Mouse (Mus musculus) fat pad, adult 2 months (tissue): ENCODE measurements around the gene AC124108.1.
A peak's percentile ranks its signal among the peaks of the same experiment; 100 is the strongest.
"Not testable (repeated sequence)": the region's sequence is repeated elsewhere in the genome, so short reads cannot be mapped to it uniquely, and the experiment has no call there.

Experiments
- DNase-seq: peaks from one replicate; pipeline ENCODE4 v3.0.0-alpha.2; 2011; ENCODE audit warnings: low read depth, low spot score; ENCODE audit errors: extremely low read depth

AC124108.1 gene

DNA sequence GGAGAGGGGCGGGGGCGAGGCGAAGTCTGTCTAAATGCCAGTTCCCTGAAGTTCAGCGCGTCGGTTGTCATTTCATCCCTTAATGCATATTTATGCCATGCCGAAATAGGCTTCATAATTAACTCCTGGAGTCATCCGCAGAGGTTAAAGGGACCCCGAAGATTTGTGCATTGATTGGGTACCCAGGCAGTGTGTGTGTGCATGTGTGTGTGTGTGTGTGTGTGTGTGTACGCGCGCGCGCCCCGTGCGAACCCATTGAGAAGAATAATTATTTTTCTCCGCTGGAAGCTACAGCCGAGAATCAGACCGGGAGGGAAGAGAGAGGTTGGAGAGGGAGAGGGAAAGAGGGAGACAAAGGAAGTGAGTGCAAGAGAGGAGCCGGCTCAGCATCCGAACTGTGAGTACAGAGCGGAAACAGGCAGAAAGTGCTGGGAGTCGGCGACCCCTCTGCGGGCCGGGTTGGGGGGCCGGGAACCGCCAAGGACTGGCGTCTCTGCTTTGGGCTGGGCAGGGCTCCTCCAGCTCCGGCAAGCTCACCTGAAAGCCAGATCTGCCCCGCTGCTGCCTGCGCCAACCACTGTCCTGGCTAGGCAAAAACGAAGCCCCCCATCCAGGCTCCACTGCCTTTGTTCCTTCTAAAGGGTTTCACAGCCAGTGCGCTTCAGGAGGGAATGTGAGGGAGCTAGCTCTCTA lies at the start of gene AC124108.1, which contains the start of gene Lemd1:
TSS of gene AC124108.1 (plus strand) at position 365 of the 693 bp plus-strand sequence.
TSS of gene Lemd1 (plus strand) at position 339 of the 693 bp plus-strand sequence.
- no peak for DNase-seq

DNA sequence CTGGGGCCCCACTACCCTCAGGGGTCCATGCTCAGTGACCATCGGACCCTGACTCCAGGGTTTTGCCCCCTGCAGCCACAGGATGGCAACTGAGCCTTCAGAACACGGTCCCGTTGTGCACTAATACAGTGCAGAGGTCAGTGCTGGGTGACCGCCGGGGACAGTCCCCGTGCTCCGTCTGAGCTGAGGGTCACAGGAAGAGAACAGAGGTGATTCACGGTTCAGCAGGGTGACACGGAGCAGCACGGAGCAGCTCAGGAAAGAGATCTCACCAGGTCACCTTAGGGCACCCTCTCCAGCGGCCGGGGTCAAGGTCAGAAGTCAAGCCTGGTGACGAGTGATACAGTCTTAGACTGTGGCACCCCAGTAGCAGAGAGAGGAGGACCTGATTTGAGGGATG lies 49.5 kb upstream of the AC124108.1 start:
- no peak for DNase-seq

DNA sequence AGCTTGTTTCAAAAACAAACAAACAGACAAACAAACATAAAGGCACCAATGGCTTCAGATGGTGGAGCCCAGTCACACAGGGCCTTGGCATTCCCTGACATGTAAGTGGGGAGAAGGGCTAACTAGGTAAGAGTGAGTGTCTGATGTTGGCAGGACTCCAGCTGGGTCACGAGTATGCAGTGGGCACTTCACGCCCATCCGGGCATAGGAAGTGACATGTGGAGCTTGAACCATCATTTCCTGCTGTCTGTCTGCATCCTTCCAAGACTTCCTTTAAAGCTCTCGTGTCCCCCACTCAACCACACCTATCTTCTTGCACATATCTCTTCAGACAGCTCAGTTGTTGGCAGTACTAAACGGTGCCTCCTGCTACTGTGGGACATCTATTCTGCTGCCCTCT lies 48.2 kb upstream of the AC124108.1 start:
- DNase-seq, result no peak

DNA sequence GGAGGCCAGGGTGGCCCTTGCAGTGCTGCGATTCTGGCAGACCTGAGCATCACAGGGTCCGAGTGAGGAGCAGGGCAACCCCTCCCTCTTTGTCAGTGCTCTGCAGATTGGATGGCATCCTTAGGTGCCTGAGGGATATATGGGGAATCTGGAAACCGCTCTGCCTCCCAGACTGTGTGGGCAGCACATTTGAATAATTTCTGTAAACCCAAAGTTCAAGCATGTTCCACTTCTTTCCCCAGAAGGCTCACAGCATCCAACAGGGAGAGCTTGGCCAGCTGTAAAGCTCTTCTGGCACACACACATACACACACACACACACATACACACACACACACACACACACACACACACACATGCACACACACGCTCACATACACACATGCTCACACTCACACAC lies 47.5 kb upstream of the AC124108.1 start:
- no peak for DNase-seq

DNA sequence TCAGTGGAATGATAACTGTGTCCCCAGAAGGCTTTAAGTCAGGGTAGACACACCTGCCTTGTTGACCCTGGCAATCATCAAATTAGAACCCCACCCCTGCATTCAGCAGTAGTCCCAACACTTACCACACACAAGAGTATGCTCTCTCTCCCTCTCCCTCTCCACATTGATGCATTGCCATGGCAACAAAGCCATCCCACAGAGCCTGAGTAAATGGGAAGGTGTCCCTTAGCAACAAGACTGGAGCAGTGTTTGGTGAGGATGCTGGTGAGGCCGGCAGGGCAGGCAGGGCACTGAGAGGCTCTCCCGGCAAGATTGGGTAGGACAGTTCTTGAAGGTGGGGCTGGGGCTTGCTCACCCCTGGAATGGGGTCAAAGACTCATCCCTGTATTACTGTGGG lies 47.0 kb upstream of the AC124108.1 start:
- DNase-seq, result no peak

DNA sequence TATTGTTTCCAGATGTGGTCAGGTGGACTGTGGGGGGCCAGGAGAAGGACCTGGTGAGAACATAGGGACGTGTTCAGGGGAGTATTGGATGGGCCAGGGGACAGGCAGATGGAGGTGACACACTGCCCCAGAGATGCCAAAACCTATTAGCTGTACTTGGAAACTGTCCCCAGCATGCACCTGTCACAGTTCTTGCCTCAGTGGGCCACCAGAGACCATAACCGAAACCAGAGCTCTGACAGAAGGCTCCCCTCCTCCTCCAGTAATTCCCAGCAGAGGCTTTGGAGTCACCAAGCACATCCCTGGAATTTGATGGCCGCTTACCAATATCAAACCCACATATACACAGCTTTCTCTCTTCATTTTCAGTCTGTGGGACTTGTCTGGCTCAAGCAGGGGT lies 46.4 kb upstream of the AC124108.1 start:
- no peak for DNase-seq

DNA sequence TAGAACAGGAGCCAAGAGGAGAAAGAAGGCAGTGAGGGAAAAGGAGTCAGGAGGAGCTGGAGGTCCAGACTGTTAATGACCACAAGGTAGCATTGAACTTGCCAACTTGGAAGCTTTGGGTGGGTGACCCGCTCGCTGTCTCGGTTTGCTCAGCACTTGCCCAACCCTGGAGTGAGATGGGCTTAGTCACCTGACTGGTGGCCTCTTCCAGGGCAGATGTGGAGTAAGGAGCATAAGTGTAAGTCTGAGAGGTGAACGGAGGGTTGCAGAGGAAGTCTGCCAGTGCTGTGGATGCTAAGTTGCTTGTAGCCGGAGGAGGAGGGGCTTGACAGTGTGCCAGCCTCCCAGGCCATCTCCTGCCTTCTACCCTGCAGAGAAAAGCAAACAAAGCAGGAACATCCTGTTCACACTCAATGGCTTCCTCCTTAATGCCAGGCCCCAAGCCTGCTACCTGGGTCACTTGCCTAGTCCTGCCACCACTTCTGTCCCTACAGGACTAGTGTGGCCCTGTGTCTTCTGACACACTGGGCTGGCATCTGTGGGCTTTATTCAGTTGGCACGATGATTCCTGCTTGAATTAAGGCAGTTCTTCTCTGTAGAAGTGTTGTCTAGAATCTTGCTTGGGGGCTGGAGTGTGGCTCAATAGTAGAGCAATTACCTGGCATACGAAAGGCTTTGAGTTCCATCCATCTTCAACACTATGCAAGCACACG lies 45.1 kb upstream of the AC124108.1 start:
- peak; percentile 98 for DNase-seq

DNA sequence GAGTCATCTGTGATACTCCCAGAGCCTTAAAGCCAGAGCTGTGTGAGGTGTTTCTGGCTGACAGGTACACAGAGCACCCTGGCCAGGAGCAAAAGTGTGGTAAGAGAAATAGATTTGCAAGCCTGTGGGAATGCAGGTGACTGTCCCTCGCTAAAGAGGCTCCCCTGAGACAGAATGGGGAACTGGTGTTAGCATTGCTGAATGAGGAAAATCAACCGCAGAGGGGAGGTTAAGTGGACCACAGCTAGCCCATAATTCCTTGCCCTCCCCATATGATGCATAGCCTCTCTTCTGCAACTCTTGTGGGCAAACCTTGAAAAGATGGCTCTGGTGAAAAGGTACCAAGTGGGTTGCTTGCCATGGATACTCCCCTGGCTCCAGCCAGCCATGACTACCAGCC lies 41.8 kb upstream of the AC124108.1 start:
- DNase-seq, result no peak

DNA sequence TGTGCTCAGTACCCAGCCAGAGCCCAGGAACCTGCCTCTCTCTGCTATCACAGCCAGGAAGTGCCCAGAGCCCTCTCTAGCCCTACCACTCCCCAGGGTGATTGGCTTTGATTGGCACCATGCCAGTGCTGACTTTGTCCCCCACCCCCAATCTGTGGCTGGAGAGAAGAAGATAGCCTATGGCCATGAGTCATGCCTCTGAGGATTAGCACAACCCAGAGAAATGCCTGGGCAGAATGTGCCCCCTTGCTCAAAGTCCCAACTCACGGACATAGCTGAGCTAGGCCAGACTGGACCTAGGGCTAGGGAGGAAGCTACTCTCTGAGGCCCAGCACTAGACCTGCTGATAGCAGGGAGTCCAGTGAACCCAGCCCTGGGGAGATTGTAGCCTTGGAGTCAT lies 41.1 kb upstream of the AC124108.1 start:
- no peak for DNase-seq

DNA sequence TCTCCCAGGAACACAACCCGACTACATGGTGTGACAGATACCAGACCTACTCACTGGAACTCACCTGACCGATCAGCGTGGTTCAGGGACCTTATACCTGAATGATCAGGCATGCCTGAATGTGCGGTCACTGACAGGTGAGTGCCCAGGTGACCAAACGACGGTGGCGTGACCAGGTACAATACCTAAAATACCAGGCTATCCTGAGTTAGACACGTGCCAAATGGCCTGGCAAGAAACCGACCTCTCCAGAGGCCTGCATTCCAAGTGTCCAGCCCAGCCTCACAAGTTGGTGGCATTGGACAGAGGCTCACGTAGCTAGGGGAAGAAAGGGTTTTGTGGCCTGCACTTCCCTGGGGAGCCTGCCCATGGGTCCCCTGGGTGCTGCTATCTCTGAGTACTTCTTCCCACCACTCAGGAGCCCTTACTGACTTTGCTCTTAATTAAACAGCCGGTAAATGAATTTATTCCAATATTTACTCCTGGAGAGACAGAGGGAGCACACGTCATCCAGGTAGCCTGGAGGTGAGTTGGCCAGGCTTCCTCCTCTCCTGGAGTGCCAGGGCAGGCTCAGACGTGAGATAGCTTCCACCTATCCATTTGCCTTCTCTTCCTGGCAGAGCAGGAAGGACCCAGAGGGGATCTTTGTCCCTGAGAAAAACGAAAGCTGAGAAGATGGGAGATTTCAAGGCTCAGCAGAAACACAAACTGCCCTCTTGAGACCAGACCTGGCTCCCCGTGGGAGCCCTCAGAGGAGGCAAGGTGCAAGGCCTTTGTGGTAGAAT lies 40.2 kb upstream of the AC124108.1 start:
- DNase-seq, result peak; percentile 73

DNA sequence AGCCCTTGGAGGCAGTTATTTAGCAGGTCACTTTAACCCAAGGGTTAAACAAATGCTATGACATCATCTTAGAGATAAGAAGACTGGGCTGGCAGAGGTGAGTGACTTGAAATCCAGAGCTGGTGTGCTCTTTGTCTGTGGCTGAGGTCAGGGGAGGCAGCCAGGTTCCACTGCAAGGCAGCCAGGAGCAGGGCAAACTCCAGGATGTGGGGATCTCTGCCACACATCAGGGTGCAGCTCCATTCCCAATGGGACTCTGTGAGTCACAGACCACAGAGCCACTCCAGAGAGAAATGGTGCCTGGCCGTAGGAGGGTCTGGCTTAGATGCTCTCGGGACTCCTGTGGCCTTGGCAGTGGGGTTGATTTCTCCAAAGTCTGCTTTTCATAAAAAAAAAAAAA lies 39.3 kb upstream of the AC124108.1 start:
- DNase-seq, result no peak

DNA sequence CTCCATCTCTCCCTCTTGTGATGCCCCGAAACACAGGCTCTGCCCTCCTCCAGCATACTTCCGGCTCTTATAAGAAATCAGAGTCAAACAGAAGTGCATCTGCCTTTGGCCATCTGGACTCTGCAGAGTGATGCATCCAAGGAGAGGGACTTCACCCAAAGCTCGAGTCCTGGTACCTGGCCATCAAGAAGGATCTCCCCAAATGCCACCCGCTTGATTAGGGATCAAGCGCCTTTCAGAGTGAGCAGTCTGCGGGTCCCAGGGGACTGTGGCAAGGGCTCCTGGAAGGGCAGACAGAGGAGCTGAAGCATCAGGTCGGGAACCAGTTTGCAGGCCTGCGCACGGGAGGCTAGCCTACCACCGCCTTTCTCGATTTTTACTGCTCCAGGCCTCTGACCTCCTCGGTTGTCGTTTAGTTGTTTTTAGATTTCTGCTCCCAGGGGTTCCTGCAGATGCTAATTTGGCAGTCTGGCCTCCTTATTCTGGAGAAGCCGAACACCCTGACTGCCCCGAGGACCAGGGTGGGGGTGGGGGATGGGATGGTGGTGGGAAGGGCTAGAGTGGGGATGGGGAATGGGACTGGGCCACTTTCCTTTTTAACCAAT lies 38.1 kb upstream of the AC124108.1 start:
- no peak for DNase-seq

DNA sequence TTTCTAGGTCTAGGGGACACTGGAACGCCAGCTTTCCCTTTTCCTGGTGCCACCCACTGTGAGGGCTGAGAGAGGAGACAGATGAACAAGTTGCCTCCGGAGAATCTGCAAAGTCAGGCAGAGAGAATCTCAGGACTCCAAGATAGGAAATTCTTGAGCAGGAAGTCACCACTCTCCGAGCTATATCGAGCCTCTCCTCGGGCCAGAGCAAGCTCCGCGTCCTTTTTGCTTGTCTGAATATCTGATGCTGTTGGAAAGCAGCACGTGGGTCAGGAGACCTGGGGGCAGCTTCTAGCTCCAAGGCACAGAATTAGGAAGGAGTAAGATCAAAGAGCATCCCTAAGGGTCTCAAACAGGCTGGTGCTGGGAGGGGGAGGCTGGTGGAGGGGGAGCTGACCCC lies 37.6 kb upstream of the AC124108.1 start:
- DNase-seq, result no peak

DNA sequence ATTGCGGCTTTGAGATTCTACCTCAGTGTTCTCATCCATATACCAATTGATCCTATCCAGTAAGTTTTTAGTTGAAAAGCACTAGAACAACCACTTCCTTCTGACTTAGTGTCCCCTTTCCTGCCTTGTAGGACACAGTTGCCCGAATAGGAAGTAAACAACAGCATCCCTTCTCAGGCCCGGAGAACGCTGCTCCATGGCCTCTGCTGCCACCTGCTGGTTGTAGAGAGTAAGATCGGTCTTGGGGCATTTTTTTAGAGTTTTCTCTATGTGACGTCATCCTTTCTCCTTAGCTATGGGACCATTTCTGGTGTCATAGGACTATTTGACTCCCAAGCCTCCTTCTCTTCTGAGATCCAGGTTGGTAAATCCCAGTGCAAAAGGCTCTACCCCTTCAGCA lies 35.5 kb upstream of the AC124108.1 start:
- no peak for DNase-seq

DNA sequence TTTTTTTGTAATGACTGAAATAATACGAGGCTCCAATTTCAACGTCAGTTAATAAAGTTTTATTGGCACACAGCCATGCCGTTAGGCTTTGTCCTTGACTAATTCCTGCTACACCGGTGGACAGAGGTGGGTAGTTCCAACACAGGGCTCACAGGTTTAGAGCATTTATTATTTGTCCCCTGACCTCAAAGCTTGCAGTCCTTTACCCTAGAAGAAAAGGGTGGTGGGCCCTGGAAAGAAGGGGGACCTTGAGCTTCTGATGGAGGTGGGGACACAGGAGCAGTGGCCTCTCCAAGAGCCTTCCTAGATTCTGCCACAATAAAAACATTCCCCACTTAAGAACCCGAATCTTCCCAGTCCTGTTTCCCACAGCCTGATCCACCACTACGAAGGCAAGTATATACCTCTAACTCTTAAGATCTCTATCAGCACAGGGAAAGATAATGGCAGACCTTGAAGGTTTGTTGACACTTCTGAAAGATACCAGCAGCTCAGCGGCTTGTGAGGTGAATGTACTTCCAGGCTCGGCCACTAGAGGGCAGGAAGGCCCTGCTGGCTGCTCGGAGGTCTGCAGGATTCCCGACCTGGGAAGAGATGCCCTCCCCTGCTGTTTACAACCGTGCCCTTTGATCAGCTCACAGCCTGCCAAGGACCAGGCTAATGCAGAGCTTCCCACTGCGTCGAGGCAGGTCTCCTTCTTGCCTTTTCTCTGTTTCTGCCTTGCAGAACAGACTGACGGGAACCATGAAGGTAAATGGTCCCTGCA lies 34.1 kb upstream of the AC124108.1 start:
- no peak for DNase-seq

DNA sequence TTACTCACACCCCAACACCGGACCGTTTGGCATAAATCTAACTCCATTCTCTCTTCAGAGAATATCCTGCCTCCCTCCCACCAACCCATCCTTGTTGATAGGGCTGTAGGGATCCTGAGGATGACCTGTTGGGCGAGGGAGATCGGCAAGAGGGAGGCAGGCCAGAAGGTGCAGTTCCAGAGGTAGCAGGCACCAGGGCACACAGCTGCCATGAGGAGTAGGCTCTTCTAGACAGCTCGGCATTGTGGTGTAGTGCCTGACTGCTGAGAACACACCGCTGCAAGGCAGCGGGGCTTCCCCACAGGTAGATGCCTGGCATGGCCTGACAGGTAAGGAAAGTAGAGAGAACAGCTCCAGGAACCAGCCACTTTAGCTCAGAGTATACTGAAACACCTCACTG lies 33.4 kb upstream of the AC124108.1 start:
- no peak for DNase-seq

DNA sequence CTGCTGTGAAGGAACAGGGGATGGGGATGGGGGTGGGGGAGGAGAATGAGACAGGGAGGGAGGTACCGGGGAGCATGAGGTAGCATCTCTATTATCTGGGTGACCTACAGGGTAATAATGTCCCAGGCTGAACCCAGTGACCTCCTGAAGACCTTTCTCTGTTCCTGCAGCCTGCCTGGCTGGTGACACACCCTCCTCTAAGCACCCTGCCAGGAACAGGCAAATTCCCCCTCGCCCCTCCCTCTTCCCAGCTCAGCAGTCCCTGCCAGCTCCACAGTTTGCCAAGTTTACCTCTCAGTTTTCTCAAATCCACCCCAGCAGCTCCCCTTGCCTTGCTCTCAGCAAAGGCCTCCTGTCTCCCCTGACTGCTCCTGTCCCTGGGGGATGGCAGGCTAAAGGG lies 32.5 kb upstream of the AC124108.1 start:
- DNase-seq, result no peak

DNA sequence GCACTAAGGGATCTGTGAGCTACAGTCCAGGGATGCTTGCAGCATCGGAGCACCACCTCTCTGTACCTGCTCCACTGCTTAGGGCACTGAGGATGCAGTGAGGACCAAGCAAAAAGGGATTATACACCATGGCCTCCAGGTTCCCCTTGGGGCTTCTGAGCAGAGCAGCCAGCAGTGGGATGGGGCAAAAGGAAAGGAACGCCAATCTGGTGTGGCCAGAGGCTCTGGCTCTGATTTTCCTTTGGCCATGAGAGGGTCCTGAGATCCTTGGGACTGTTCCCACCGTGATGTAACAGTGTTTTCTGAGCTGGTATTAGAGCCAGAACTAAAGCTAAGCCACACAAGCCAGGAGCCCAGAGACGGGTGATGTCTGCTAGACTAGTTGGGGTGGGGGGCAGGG lies 31.6 kb upstream of the AC124108.1 start:
- DNase-seq, result no peak

DNA sequence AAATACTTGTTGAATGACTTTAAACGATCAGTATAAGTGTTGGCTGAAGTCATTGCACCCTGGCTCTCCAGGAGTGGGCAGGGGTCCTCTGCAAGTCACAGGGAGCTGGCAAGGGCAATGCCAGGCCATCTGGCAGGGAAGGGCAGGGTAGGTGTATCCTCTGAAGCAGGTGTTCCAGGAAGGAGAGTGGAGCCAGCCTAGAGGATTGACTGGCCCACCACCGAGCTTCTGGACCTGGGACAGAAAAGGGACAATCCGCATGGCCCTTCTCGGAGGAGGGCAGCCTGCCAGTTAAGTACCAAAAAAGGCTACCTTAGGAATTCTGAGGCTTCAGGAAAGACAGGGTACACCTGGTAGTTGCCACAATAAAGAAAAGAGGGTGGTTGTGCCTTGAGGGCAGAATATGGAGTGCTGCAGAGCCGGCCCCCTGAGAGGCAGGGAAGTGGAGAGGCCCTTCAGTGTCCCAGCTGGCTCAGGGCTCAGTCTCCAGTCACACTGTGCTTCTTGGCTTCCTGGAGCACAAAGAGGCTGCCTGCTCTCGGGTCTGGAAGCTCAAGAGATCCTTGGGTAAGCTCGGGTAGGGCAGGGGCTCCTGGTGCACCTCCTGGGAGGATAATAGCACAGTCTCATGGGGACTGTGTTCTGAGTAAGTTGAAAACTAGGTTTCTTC lies 29.9 kb upstream of the AC124108.1 start:
- DNase-seq, result no peak

DNA sequence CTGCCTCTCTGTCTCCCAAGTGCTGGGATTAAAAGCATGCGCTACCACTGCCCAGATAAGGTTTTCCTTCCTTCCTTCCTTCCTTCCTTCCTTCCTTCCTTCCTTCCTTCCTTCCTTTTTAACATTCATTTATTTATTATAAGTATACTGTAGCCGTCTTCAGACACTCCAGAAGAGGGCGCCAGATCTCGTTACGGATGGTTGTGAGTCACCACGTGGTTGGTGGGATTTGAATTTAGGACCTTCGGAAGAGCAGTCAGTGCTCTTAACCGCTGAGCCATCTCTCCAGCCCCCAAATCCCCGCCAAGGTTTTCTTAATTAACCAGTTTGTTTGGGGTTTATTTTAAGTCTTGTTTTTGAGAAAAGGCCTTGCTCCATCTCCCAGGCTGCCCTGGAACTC lies 28.6 kb upstream of the AC124108.1 start:
- DNase-seq, result not testable (repeated sequence)
